In genomic region chr2:165974383-165974782, GRCm38 (mm10) we compare ENCODE assay signal across 25 mouse cellular contexts.
"Had no signal": no experiment of that assay in that cellular context is flagged by ENCODE, and none has a peak within 500 bp of the region (broad histone marks: within the 10 kb centered on the region; RNA-seq: fewer than 3 reads in every experiment).

No protein-coding gene starts in this region.

- H3K36me3 ChIP-seq: heart, embryonic 12.5 days; hindbrain, embryonic 10.5 days; hindbrain, embryonic 12.5 days; hindbrain, embryonic 15.5 days; kidney, embryonic 15.5 days; limb, embryonic 13.5 days; limb, embryonic 15.5 days had no signal

- H3K4me2 ChIP-seq: heart, embryonic 12.5 days; hindbrain, embryonic 12.5 days; hindbrain, embryonic 15.5 days; kidney, embryonic 15.5 days; limb, embryonic 13.5 days; limb, embryonic 15.5 days had no signal

- H3K4me1 ChIP-seq: hindbrain, embryonic 15.5 days; limb, embryonic 13.5 days; limb, embryonic 15.5 days had no signal

- H3K9me3 ChIP-seq: hindbrain, embryonic 10.5 days; hindbrain, embryonic 15.5 days; kidney, embryonic 15.5 days; limb, embryonic 13.5 days; limb, embryonic 15.5 days had no signal

- H3K27me3 ChIP-seq: heart, embryonic 12.5 days; hindbrain, embryonic 12.5 days; hindbrain, embryonic 15.5 days; kidney, embryonic 15.5 days; limb, embryonic 13.5 days; limb, embryonic 15.5 days had no signal

- H3K9ac ChIP-seq: forebrain, postnatal 0 days; heart, embryonic 12.5 days; hindbrain, embryonic 12.5 days; hindbrain, embryonic 15.5 days; kidney, embryonic 15.5 days; limb, embryonic 13.5 days; limb, embryonic 15.5 days had no signal

- H3K27ac ChIP-seq: heart, adult 2 months; hindbrain, embryonic 10.5 days; hindbrain, embryonic 12.5 days; hindbrain, embryonic 15.5 days; hindbrain, postnatal 0 days; kidney, embryonic 15.5 days; kidney, postnatal 0 days; limb, embryonic 13.5 days; limb, embryonic 15.5 days had no signal

- ATAC-seq: forebrain, postnatal 0 days; hindbrain, postnatal 0 days; intestine, embryonic 16.5 days had no signal

- DNase-seq: forebrain, postnatal 0 days; gastrocnemius, postnatal 14 days; gastrocnemius, postnatal 36 days; heart, adult 11 months; heart, adult 2 months; heart, postnatal 10 days; heart, postnatal 4 days; kidney, adult 11 months; kidney, adult 2 months; kidney, adult 9 months; kidney, postnatal 14 days; kidney, postnatal 36 days; layer of hippocampus, adult 9-11 months; layer of hippocampus, postnatal 36 days; left cerebral cortex, postnatal 4 days had no signal

- H3K4me3 ChIP-seq: heart, adult 2 months; heart, embryonic 12.5 days; hindbrain, embryonic 10.5 days; hindbrain, embryonic 12.5 days; hindbrain, embryonic 15.5 days; kidney, embryonic 15.5 days; limb, embryonic 13.5 days; limb, embryonic 15.5 days had no signal
